8 mouse cellular contexts compared by ENCODE assay signal in genomic region chr1:184441005-184441557, GRCm38 (mm10).
A peak's percentile ranks its signal among the peaks of the same experiment; 100 is the strongest.
DNase-seq lines count a peak whose midpoint lies in the region; ATAC-seq lines count a peak whose summit lies in the region.

No protein-coding gene starts in this region.

- no peaks in the 10 kb centered on the region for H3K27me3 ChIP-seq in lung, embryonic 15.5 days
- H3K27me3 ChIP-seq in heart, embryonic 14.5 days (ENCODE audit: control insufficient read depth, insufficient read depth, low read length): no peaks in the 10 kb centered on the region
- peaks cover 37% of the 10 kb centered on the region for H3K27me3 ChIP-seq in limb, embryonic 12.5 days

- no peak for ATAC-seq in lung, embryonic 15.5 days (ENCODE audit: borderline replicate concordance, extremely low read depth, low FRiP score, low TSS enrichment)
- ATAC-seq in heart, embryonic 14.5 days (ENCODE audit: insufficient number of reproducible peaks, insufficient read depth, low FRiP score, low read depth): no peak
- ATAC-seq in limb, embryonic 12.5 days (ENCODE audit: insufficient number of reproducible peaks, insufficient read depth, low FRiP score, low TSS enrichment, low read depth): no peak
- peak; percentile 64 for ATAC-seq in monocyte, adult 5-6 weeks (replicated peaks; ENCODE audit: insufficient number of reproducible peaks, low FRiP score, low TSS enrichment, poor library complexity, severe bottlenecking)

- no peak for DNase-seq in lung, postnatal 14 days
- peak; percentile 63 for DNase-seq in c-Kit-positive CD71-negative TER-119-negative erythroid progenitor cells, embryonic 14.5 days (ENCODE audit: low read depth)
- no peak for DNase-seq in ovary, adult 18-20 months (ENCODE audit: low spot score)
- DNase-seq in cerebellum, postnatal 10 days: no peak

- no peaks in the 10 kb centered on the region for H3K36me3 ChIP-seq in lung, embryonic 15.5 days
- H3K36me3 ChIP-seq in heart, embryonic 14.5 days (ENCODE audit: control insufficient read depth, insufficient read depth, low read length): no peaks in the 10 kb centered on the region
- H3K36me3 ChIP-seq in limb, embryonic 12.5 days: no peaks in the 10 kb centered on the region

- 54% methylated on average over 18 of the region's 18 CpGs for WGBS in lung, embryonic 15.5 days
- 61% methylated on average over 18 of the region's 18 CpGs for WGBS in heart, embryonic 14.5 days
- WGBS in limb, embryonic 12.5 days: 8% methylated on average over 18 of the region's 18 CpGs

- no peaks in the 10 kb centered on the region for H3K9me3 ChIP-seq in lung, embryonic 15.5 days
- no peaks in the 10 kb centered on the region for H3K9me3 ChIP-seq in heart, embryonic 14.5 days (ENCODE audit: control insufficient read depth, low read length)
- H3K9me3 ChIP-seq in limb, embryonic 12.5 days: no peaks in the 10 kb centered on the region

- no peak overlapping the region for H3K9ac ChIP-seq in lung, embryonic 15.5 days
- 0 out of 2 replicates have a peak overlapping the region, but pooled peaks have one; percentile 11 for H3K9ac ChIP-seq in heart, embryonic 14.5 days (ENCODE audit: low read length)
- H3K9ac ChIP-seq in limb, embryonic 12.5 days (replicated peaks): no peak overlapping the region

- H3K4me1 ChIP-seq in lung, embryonic 15.5 days: 0 out of 2 replicates have a peak, but pooled peaks cover 2% of the 10 kb centered on the region
- peaks cover 6 to 7% of the 10 kb centered on the region in 2 experiments for H3K4me1 ChIP-seq in heart, embryonic 14.5 days (ENCODE audit: control insufficient read depth in 2 of 2, insufficient read depth in 2 of 2, low read length in 2 of 2)
- peaks cover 30% of the 10 kb centered on the region for H3K4me1 ChIP-seq in limb, embryonic 12.5 days (replicated peaks)

- H3K27ac ChIP-seq in lung, embryonic 15.5 days: no peak overlapping the region
- peak overlapping the region; percentile 38 to 62 for H3K27ac ChIP-seq in heart, embryonic 14.5 days (replicated peaks in 1 of 2; ENCODE audit: control insufficient read depth in 1 of 2, insufficient read depth in 1 of 2, low read depth in 2 of 2, low read length in 2 of 2)
- 0 out of 2 replicates have a peak overlapping the region, but pooled peaks have one; percentile 13 for H3K27ac ChIP-seq in limb, embryonic 12.5 days

- peak overlapping the region; percentile 9; the same call in 1 of the 2 replicates for H3K4me3 ChIP-seq in lung, embryonic 15.5 days
- H3K4me3 ChIP-seq in heart, embryonic 14.5 days (ENCODE audit: control insufficient read depth in 1 of 2, insufficient read depth in 1 of 2, low read depth in 1 of 2, low read length in 2 of 2): peak overlapping the region in 1 of 2 experiments; percentile 23; a peak in 2 of 4 replicates
- peak overlapping the region; percentile 34 for H3K4me3 ChIP-seq in limb, embryonic 12.5 days (replicated peaks)

- peak overlapping the region; percentile 33 for H3K4me2 ChIP-seq in lung, embryonic 15.5 days
- H3K4me2 ChIP-seq in heart, embryonic 14.5 days (ENCODE audit: low read length): peak overlapping the region; percentile 52
- H3K4me2 ChIP-seq in limb, embryonic 12.5 days: peak overlapping the region; percentile 64
